Mouse (Mus musculus): Measurements from ENCODE around the gene Tmem87b.

The Tmem87b gene

GRCm38 (mm10) chr2:128887866-128888550 is 70.1 kb downstream of the Tmem87b start:
- DNase-seq (ENCODE audit: low spot score) = no peak

- no peak for DNase-seq (ENCODE audit: low spot score)
Observed at GRCm38 (mm10) chr2:128890661-128891335, 72.9 kb downstream of the Tmem87b start.

GRCm38 (mm10) chr2:128892180-128892721 is 74.3 kb downstream of the Tmem87b start:
- DNase-seq (ENCODE audit: low spot score) = no peak

- no peak for DNase-seq (ENCODE audit: low spot score)
Observed at GRCm38 (mm10) chr2:128902843-128903242, 84.9 kb downstream of the Tmem87b start.

GRCm38 (mm10) chr2:128903661-128904060 is 85.7 kb downstream of the Tmem87b start:
- DNase-seq (ENCODE audit: low spot score) = no peak
